Mouse (Mus musculus) gastrocnemius, postnatal 25 days (tissue): Measurements from ENCODE around the gene Mcee. TPM values are rescaled to one million over a fixed set of nuclear protein-coding genes. Genes with fewer than 3 reads are reported as not detected.
A peak's percentile ranks its signal among the peaks of the same experiment; 100 is the strongest.

Experiments used
- DNase-seq: peaks from one replicate; pipeline ENCODE4 v3.0.0; 2022
- long read RNA-seq, 2 experiments: library from polyadenylated mRNA; stranded (forward); transcript quantifications; one replicate each; pipeline ENCODE4 v2.0.0; 2021
- total RNA-seq, 2 experiments: library from RNA; stranded (reverse); gene quantifications; 1 replicate in 1 of 2; 2 replicates in 1 of 2; pipeline ENCODE4 v1.2.3; 2021

Gene Mcee
- total RNA-seq, result 10 to 100 TPM; 73.8 to 92.1 TPM
- long read RNA-seq, experiment 1, transcript Mcee-204 (2 exons, 391 nt), result minor isoform, 36 of 1,324 reads
- long read RNA-seq, experiment 1, transcript Mcee-201 (3 exons, 828 nt), result major isoform, 111 of 1,324 reads
- long read RNA-seq, experiment 1, transcript Mcee-203 (3 exons, 532 nt), result minor isoform, 49 of 1,324 reads
- long read RNA-seq, experiment 1, partial matches to known transcripts, result 1,117 of 1,324 reads
- long read RNA-seq, experiment 1, other reads (novel, unspliced or antisense), result 9 of 1,324 reads
- long read RNA-seq, experiment 2, transcript Mcee-201 (3 exons, 828 nt), result major isoform, 73 of 720 reads
- long read RNA-seq, experiment 2, transcript Mcee-204 (2 exons, 391 nt), result minor isoform, 32 of 720 reads
- long read RNA-seq, experiment 2, transcript Mcee-203 (3 exons, 532 nt), result minor isoform, 25 of 720 reads
- long read RNA-seq, experiment 2, partial matches to known transcripts, result 584 of 720 reads
- long read RNA-seq, experiment 2, other reads (novel, unspliced or antisense), result 5 of 720 reads

- DNase-seq, result peak; percentile 98
Observed at GRCm38 (mm10) chr7:64392122-64392818, at the start of gene Mcee, which contains the start of gene Mphosph10. Mcee (plus strand) TSS chr7:64392607. Mphosph10 (minus strand) TSS chr7:64392268.

- no peak for DNase-seq
Observed at GRCm38 (mm10) chr7:64347813-64348212, 44.6 kb upstream of the Mcee start.

GRCm38 (mm10) chr7:64349147-64349861 is 43.1 kb upstream of the Mcee start:
- DNase-seq, result no peak

GRCm38 (mm10) chr7:64351087-64351486 is 41.3 kb upstream of the Mcee start:
- peak; percentile 33 for DNase-seq

- no peak for DNase-seq
Observed at GRCm38 (mm10) chr7:64354206-64354605, 38.2 kb upstream of the Mcee start.

GRCm38 (mm10) chr7:64356661-64357060 is 35.7 kb upstream of the Mcee start:
- no peak for DNase-seq

GRCm38 (mm10) chr7:64357405-64357804 is 35.0 kb upstream of the Mcee start:
- no peak for DNase-seq

- no peak for DNase-seq
Observed at GRCm38 (mm10) chr7:64358666-64359065, 33.7 kb upstream of the Mcee start.

GRCm38 (mm10) chr7:64359943-64360585 is 32.3 kb upstream of the Mcee start:
- no peak for DNase-seq

- no peak for DNase-seq
Observed at GRCm38 (mm10) chr7:64360586-64360945, 31.8 kb upstream of the Mcee start.

GRCm38 (mm10) chr7:64365863-64366262 is 26.5 kb upstream of the Mcee start:
- DNase-seq, result no peak

- DNase-seq, result no peak
Observed at GRCm38 (mm10) chr7:64369841-64370240, 22.6 kb upstream of the Mcee start.

- DNase-seq, result no peak
Observed at GRCm38 (mm10) chr7:64371940-64372878, 20.2 kb upstream of the Mcee start.

- DNase-seq, result no peak
Observed at GRCm38 (mm10) chr7:64373147-64373829, 19.1 kb upstream of the Mcee start.

- DNase-seq, result peak; percentile 84
Observed at GRCm38 (mm10) chr7:64373830-64374562, 18.4 kb upstream of the Mcee start, which contains the start of gene Fan1. Fan1 (minus strand) TSS chr7:64374095.

GRCm38 (mm10) chr7:64391479-64391878 is 928 bp upstream of the Mcee start:
- DNase-seq, result no peak

- no peak for DNase-seq
Observed at GRCm38 (mm10) chr7:64392819-64393151, 378 bp downstream of the Mcee start.

GRCm38 (mm10) chr7:64400725-64401124 is 8.3 kb downstream of the Mcee start:
- DNase-seq, result no peak

GRCm38 (mm10) chr7:64402452-64402851 is 10.0 kb downstream of the Mcee start:
- no peak for DNase-seq

- DNase-seq, result no peak
Observed at GRCm38 (mm10) chr7:64403989-64404388, 11.6 kb downstream of the Mcee start.
